Mouse (Mus musculus) gastrocnemius, adult 18-20 months (tissue): Measurements from ENCODE around the gene Gm42715. TPM values are rescaled to one million over a fixed set of nuclear protein-coding genes. Genes with fewer than 3 reads are reported as not detected.

ENCODE experiments used
- DNase-seq: peaks from one replicate; pipeline ENCODE4 v3.0.0; 2021; ENCODE audit warnings: low spot score
- total RNA-seq, 2 experiments: library from RNA; stranded (reverse); gene quantifications; 2 replicates each; pipeline ENCODE4 v1.2.3; 2021

The Gm42715 gene
- total RNA-seq, 2 experiments from 2014 or later, result 2.8 to 3.8 TPM

- no peak for DNase-seq
These were observed 63.9 kb downstream of the Gm42715 start for GRCm38 (mm10) chr7:127583260-127583659.

DNA sequence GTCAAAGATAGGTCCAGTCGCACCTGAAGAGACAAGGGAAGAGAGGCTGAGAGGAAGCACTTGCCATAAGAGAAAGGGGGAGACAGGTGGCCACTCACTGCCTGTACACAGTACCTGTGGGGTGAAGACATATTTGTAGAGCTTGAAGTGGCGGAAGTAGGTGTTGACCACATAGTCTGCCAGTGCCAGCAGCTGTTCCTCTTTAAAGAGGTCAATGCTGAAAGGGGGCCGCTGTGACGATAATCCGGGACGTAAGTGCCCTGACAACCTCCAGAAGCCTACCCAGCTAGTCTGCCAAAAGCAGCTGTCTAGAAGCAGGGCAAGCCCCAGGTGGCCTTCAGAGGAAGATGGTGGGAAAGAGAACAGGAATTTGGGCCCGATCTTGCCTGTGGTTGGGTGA is 65.6 kb downstream of the Gm42715 start:
- no peak for DNase-seq

DNA sequence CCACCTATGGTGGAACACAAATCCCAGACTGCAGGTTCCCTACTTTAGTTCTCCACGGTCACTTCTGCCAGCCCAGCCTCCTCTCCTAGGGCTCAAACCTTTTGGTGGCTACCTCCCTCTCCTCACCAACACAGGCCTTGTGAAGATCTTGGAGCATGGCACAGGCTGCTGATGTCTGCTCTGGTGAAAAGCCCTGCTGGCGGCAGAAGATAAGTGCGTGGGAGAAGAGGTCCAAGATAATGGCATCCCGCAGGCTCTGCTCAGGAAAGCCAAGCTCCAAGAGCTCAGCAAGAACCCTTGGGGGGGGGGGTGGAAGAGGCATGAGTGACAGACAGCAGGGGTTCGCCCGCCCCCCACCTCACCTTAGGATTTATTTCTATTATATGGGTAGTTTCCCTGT is 66.8 kb downstream of the Gm42715 start:
- DNase-seq, result no peak

DNA sequence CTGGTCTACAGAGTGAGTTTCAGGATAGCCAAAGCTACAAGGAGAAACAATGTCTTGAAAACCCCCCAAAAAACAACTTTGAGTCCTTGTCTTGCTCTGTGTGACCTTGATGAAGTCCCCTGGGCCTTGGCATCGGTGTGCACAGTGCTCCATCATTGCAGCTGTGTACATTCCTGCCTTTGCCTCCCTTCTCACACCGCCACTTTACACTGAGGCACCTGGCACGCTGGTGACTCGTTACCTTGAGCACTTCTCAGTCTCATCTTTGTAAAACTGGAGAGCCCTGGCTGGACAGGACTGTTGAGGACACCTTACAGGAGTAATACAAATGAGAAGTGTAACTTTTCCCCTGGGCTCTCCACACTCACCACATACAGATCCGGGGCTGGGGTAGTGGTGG is 67.8 kb downstream of the Gm42715 start:
- DNase-seq, result no peak

DNA sequence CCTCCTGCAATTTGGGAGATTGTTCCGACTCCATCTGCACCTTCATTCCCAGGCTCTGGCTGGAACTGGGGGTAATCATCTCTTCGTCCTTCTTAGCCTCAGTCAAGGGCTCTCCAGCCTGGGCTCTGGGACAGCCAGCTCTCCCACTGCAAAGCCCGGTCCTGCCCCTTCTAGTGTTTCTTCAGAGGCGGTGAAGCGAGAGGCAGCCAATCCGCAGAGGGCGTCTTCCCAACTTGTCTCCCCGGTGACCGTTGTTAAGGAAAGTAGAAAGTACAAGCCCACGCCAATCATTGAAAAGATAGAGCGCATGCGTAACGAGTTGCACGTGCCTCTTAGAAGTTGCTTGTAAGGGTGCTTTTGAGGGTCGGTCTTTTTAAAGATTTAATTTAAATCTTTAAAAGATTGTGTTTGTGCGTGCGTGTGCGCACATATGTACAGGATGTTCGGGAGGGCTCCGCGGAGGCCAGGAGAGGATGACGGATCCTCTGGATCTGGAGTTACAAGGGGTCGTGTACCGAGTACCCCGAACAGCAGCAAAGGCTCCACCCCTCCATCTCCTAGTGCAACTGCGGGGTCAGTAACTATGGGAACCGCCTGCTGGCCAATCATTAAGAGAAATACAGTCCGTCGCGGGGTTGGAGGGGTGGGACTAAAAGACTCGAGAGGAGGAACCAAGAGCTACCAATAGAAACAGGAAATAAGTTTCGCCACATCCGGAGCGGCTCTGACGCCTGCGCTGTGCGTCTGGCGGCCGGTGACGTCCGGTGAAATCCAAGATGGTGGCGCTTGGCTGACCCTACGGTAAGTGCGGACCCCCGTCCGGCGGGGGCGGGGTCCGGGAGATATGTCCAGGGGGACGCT is 68.9 kb downstream of the Gm42715 start, which contains the start of the genes Ccdc189 and Rnf40:
Gene Ccdc189 (minus strand): TSS at position 585 of the 861 bp plus-strand sequence.
Gene Rnf40 (plus strand): TSS at position 757 of the 861 bp plus-strand sequence.
- peak; percentile 96 for DNase-seq

DNA sequence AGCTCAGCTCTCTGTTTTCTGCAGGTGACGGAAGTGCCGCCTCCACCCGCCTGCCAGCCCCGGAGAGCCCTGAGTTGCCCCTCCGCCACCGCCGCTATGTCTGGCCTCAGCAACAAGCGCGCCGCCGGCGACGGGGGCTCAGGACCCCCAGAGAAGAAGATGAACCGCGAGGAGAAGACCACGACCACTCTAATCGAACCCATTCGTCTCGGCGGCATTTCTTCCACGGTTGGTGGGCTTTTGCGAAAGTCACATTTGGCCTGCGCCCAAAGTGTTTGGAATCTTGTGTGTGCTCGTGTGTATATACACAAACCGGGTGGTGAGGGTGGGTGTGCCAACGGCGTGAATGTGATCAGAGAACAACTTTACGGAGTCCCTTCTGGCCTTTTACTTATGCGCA is 69.5 kb downstream of the Gm42715 start:
- DNase-seq, result no peak

GRCm38 (mm10) chr7:127589637-127590036 is 70.3 kb downstream of the Gm42715 start:
- DNase-seq, result no peak

DNA sequence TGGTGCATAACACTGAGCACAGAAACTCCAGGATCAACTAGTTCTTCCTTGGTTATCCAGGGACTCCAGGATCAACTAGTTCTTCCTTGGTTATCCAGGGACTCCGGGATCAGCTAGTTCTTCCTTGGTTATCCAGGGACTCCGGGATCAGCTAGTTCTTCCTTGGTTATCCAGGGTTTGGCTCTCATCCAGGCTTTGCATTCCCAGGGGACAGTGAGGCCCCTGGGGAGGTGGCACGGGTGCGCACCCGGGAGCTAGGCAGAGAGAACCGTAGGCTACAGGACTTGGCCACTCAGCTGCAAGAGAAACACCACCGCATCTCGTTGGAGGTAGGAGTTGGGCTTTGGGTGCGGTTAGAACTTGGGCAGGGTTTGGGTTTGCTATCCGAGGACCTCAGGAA is 71.7 kb downstream of the Gm42715 start:
- no peak for DNase-seq

DNA sequence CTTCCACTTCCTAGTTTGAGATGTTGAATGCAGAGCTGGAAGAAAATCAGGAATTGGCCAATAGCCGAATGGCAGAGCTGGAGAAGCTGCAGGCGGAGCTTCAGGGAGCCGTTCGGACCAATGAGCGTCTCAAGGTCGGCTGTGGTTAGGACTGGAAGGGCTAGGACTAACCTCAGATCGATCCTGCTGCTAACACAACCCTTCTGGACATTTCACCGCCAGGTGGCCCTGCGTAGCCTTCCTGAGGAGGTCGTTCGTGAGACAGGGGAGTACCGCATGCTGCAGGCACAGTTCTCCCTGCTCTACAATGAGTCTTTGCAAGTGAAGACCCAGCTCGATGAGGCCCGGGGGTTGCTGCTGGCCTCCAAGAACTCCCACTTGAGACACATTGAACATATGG is 73.2 kb downstream of the Gm42715 start:
- DNase-seq, result no peak

GRCm38 (mm10) chr7:127596747-127597146 is 77.4 kb downstream of the Gm42715 start:
- DNase-seq, result no peak

DNA sequence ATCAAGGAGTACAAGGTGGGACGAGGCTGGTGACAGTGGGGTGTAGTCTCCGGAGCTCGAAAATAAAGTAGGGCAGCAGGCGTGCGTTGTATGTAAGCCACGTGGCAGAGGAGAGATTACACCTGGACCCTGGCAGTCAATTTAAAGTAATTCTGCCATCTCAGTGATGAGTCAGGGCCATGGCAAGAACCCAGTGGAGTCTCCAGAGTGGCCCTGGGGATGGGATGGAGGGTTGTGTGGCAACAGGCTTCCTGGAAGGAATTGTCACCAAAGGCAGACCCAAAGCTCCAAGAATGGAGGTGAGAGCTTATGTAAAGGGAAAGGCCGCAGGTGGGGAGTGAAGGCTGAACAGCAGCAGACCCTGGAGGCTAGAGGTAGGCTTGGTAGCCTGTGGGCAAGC is 81.2 kb downstream of the Gm42715 start:
- DNase-seq, result no peak

DNA sequence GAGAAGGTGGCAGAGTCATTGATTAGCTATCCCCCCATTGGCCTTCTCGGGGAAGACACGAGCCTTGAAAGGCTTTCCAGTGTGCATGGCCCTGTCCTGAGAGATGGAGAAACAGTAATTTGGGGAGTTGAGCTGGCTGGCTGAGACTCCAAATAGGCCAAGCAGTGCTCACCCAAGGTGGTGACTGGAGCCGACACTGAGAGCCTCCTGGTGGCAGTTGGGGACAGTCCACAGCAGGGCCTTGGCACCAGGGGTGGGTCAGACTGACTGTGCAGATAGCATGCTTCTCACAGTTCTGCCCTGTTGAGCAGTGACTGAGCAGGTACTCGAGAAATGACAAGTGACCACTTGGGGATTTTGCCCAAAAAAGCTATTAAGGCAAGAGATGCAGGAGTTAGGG is 82.4 kb downstream of the Gm42715 start:
- no peak for DNase-seq

GRCm38 (mm10) chr7:127602903-127603302 is 83.5 kb downstream of the Gm42715 start:
- DNase-seq, result no peak

GRCm38 (mm10) chr7:127604256-127604655 is 84.9 kb downstream of the Gm42715 start:
- no peak for DNase-seq

GRCm38 (mm10) chr7:127607150-127607549 is 87.8 kb downstream of the Gm42715 start:
- DNase-seq, result no peak

GRCm38 (mm10) chr7:127611011-127611410 is 91.6 kb downstream of the Gm42715 start:
- DNase-seq, result no peak

DNA sequence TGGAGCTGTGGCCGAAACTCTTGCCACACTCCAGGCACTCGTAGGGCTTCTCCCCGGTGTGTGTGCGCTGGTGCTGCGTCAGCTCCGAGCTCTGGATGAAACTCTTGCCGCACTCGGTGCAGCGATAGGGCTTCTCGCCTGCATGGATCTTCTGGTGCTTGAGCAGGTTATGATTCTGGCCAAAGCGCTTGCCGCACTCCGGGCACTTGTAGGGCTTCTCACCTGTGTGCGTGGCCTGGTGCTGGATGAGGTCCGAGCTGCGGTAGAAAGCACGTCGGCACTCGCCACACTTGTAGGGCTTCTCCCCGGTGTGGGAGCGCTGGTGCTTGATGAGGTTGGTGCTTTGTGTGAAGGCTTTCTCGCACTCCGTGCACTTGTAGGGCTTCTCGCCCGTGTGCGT is 92.2 kb downstream of the Gm42715 start:
- DNase-seq, result no peak

DNA sequence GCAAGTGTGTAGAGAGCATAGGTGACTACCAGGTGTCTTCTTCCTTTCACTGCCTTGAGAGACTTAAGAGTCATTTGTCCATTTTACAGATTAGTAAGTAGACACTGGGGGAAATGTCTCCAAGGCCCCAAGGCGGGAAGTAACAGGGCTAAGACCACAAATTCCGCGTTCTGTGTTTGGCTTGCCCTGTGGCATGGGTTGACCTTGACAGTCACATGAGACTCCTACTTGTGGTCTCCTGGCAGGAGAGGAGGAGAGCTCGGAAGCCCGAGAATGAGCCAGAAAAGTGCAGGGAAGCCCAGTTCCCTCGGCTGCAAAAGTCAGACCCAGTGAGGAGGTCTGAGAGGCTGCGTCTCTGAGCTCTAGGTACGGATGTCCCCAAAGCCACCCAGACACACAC is 94.1 kb downstream of the Gm42715 start:
- DNase-seq, result no peak

- DNase-seq, result peak; percentile 0
These were observed 94.7 kb downstream of the Gm42715 start for GRCm38 (mm10) chr7:127614091-127614490.

DNA sequence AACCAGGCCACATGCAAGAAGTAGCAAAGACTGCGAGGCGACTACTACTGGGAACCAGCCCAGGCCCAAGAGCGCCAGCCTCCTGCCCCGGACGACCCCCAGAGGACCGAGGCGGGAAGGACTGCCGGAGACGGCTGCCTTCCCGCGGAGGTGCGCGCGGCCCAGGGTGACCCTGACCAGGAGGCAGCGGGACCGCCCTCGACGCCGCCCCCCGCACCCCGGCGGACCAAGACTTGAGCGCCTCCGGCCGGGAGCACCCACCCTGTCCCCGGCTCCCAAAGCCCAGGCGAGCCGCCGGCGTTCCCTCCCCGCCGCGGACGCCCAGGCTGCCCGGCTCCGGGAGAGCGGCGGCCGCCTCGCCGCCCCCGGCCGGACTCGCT is 95.1 kb downstream of the Gm42715 start:
- peak; percentile 28 for DNase-seq

DNA sequence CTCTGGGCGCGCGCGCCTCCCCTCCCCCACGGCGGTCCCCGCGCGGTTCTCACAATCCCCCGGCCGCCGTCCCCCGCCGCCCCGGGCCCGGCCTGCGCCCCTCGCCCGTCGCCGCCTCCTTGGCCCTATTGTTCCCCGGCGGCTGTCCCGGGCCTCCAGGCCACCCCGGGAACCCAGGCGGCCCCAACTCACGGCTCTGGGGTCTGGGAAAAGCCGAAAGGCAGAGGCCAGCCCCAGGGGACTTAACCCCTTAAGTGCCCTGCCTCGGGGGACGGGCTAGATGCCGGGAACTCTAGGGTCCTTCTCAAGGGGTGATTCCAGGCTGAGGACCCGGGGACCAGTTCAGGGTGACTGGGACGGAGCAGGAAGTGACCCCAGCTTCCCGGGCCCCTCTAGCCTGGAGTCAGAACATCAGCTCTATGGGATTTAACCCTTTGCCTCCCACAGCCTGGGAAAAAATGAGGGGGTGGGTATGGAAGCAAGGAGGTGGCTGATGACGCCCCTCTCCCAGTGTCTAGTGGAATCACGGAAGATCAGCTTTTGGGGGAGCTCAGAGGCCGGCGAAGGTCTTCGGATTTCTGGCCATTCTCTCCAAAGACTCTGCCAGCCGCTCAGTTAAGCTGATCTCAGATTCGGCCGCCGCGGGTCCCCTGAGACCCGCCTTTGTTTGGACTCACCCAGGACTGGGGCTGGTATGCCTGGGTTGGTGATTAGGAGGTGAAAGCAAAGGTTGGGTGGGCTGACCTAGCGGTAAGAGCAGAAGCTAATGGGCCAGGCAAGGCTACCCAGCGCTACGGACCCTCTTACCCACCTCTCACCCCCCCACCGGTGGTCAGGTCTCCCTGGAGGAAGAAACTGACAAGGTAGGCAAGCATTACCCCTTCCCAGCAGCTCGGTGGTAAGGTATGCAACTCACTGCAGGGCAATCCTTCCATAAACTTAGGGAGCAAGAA is 95.8 kb downstream of the Gm42715 start, which contains the start of gene Zfp629:
Gene Zfp629 (minus strand): TSS at position 907 of the 953 bp plus-strand sequence.
- peak; percentile 76 for DNase-seq

DNA sequence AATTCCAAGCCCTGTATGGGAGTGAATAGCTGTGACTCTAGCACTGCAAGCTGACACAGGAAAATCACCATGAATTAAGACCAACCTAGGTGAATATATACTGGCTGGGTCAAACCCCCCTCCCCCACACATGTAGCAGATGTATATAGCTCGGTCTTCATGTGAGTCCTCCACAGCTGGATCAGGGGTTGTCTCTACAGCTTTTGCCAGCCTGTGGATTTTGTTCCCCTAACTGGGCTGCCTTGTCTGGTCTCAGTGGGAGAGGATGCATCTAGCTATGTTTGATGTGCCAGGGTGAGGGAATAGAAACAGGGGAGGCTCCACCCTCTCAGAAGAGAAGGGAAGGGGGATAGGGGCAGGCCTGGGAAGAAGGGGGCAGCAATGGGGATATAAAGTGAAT is 97.0 kb downstream of the Gm42715 start:
- DNase-seq, result no peak
